Mouse (Mus musculus) urinary bladder, postnatal 25 days (tissue): ENCODE results near the gene Rnf44.
A peak's percentile ranks its signal among the peaks of the same experiment; 100 is the strongest.

Source experiments
- DNase-seq: peaks from one replicate; pipeline ENCODE4 v3.0.0; 2022; ENCODE audit warnings: low spot score

The Rnf44 gene

DNA sequence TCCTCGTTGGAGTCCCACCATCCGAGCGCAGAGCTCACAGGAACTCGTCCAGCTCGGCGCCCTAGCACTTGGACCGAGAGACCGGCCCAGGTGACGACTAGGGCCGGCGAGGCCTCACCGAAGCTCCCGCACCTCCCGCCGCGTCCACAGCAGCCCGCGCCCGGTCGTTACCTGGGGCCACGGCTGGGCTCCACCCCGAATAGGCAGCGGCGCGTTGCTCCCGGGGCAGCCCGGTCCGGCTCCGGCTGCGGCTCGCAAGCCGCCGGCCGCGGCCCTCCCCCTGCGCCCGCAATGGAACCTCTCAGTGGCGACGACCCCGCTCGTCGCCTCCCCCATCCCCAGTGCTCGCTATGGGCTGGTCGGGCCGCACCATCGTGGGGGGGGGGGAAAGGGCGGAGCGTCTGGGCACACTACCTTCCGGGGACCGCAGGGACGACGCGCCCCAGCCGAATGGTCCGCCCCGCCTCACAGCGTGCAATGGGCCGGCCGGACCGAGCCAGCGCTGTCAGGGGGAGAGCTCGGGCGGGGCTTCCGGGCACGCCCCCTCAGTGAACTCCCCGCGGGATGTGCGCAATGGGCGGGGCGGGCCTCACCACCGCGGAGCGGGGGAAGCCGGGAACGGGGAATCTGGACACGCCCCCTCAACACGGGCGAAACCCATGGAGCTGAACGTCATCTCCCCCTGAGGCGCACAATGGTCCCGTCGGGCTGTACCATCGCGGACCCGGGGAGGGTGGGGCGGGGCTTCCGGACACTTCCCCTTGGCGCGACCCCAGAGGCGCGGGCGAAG, at the start of gene Rnf44:
Gene Rnf44 (minus strand): TSS at position 350 of the 790 bp plus-strand sequence.
- peak; percentile 97 for DNase-seq

DNA sequence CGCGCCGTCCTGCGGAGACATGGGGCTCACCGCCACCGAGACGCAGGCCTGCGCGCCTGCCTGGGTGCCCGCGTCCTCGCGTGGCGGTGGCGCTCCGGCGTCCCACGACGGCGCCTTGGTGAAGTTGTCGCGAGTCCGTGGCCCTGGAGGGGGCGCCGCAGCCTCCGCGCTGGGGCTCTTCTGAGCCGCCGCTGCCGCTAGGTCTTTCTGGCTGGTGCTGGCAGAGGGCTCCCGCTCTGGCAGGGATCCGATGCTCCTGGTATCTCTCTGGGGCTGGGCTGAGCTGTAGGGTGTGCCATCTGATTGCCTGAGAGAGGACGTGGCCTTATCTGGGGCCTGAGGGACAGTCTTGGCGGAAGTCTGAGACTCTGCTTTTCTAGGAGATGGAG, 44.5 kb upstream of the Rnf44 start:
- DNase-seq: no peak

DNA sequence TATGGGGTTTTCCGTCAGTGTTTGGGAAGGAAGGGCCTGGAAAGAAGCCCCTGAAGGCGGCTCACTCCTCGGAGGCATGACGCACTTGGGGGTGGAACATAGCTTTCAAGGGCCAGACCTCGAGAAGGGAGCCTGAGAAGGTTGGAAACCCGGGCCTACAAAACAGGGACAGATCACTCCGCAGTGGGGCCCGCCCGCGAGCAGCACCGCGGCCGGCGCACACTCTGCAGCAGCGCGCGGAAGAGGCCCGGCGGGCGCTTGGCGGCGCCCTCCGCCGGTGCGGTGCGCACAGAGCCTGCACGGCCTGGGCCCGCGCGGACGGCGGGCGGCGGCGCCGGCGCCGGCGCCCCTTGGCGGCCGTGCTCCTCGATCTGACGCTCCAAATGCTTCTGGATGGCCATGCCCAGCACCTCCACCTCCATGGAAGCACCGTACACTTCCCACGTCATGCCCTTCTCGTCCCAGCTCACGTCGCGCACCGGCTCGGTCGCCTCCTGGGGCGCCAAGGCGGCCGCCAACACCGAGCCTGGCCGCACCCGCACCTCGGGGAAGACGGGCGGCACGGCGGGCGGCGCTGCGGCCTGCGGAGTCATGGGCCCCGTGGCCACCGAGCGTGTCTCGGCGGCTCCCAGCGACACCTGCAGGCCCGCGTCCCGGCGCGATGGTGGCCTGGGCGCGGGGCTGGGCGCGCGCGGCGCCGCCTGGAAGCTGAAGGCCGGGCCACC, 43.9 kb upstream of the Rnf44 start:
- peak; percentile 11 for DNase-seq

DNA sequence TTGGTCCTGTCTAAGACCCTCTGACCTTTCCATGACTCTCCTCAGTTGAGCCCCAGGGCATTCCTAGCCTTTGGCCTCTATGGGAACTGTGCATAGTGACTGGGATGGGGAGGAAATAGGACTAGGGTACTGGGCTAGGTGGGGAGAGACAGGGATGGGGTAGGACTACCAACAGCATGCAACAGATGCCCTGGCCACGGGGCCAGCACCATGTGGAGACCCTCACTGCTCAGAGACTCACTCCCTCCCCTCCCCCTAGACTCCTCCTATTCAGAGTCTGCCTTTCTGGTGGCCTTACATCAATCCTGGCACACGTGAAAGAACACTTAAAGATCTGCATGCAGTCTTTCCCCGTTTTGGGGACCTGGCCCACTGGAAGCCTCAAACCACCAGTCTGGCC, 43.2 kb upstream of the Rnf44 start:
- DNase-seq: no peak

DNA sequence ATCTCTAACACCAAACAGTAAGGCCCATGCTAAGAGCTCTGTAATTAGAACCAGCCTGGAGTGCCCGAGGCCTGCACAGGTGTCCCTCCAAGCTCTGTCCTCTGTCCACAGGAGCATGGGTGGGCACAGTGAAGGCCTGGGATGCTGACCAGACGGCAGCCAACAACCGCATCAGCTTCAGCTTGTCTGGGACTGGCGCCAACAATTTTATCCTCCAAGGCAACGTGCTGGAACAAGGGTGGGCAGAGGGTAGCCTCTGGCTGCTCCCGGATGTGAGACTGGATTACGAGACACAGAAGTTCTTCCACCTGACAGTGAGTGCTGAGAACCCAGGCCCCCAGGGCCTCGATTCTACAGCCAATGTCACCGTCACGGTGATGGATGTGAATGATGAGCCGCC, 32.4 kb upstream of the Rnf44 start:
- no peak for DNase-seq

DNA sequence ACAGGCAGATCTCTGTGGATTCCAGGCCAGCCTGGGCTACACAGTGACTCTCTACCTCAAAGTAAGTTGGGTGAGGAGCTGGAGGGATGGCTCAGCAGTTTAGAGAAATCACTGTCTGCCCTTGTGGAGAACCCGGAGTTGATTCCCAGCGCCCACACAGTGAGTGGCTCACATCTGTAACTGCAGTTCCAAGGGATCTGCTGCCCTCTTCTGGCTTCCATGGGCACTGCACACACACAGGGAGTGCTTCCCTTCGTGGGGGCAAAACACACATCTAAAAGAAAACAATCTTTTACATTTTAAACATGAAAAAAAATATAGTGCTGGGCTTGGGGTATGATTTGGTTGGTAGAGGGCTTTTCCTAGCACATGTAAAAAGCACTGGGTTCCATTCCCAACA, 29.4 kb upstream of the Rnf44 start:
- no peak for DNase-seq

DNA sequence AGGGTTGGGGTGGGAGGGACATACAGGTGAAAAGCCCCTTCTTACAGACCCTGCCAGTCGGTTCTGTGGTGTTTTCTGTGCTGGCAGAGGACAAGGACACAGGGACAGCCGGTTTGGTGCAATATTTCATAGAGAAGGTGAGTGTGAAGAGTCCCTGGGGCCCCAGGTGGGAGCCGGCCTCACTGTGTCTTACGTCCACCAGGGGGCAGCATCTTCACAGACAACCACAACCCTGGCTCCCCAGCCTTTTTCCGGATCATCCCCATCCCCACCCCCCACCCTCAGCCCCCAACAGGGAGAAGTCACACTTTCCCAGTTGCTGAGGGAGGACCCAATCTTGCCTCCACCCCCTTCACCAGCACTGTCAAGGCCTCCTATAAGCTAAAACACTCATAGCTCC, 23.2 kb upstream of the Rnf44 start:
- peak; percentile 40 for DNase-seq

DNA sequence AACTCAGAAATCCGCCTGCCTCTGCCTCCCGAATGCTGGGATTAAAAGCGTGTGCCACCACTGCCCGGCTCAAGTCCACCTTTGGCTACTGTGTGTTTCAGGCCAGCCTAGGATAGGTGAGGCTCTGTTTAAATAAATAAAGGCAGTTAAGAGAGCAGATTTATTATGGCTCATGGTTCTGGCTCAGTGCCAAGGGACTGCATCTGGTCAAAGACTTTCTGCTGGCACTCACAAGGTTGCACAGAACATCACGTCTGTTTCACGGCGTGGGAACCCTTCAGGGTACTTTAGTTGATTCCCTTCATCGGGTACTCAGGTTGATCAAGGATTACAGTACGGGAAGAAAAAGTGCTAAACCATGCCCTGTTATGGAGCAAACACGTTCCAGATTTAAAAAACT, 21.3 kb upstream of the Rnf44 start:
- no peak for DNase-seq

DNA sequence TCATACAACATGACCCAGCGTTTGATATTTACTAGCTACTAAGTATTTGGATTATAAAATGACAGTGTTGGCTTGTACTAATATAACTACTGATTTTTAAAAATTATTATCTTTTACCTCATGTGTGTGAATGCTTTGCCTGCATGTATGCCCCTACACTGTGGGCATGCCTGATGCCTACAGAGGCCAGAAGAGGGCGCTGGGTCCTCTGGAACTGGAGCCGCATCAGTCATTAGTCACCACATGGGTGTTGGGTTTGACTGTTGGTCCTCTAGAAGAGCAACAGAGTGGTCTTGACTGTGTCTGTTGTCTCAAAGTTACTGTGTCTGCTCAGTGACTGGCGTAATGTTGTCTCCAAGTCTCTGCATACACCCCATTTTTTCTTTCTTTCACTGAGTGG, 20.7 kb upstream of the Rnf44 start:
- no peak for DNase-seq

DNA sequence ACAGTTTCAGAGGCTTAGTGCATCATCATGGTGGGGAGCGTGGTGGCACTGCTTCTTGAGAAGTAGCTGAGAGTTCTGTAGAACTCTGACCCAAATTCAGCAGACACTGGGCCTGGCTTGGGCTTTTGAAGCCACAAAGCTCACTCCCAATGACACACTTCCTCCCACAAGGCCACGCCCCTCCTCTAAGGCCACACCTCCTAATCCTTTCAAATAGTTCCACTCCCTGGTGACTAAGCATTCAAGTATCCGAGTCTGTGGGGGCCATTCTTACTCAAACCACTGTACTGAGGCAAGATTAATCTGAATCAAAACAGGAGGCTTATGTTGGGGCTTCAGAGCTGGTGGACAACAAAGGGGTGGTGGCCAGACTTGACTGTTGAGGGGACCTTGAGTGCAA, 17.2 kb upstream of the Rnf44 start:
- DNase-seq: no peak

DNA sequence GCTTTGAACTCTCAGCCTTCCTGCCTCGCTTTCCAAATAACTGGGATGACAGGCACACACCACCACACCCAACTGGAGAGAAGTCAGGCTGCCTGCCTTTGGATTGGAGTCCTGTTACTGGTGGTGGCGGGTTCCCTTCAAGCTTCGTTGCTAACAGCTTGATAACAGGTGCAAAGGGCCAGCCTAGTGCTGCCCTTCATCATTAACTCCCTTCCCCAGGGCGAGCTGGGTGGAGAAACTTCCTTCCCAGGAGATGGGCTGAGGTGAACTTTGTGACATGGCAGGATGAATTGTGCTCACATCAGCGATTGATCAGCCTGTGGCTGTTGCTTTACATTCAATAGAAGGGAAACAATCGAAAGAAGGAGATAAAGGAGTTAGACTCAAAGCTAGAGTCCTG, 11.2 kb upstream of the Rnf44 start:
- DNase-seq: no peak

DNA sequence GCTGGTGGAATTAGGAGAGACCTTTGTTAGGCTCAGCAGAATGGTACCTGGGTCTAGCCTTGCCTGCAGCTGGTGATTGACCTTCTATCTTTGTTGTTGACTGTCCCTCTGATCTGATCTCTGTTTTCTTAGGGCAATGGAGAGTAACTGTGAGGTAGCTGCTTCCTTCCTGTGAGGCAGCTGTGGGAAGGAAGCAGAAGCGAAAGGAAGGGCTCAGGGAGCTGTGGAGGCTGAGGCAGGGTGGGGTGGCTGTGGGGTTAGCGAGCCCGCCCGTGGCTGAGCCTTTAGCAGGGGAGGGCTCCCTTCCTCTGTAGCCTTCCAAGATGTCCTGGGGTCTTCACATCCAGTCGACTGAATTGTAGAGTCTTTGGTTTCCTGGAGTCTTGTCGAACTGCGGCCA, 8.8 kb upstream of the Rnf44 start:
- DNase-seq: no peak

DNA sequence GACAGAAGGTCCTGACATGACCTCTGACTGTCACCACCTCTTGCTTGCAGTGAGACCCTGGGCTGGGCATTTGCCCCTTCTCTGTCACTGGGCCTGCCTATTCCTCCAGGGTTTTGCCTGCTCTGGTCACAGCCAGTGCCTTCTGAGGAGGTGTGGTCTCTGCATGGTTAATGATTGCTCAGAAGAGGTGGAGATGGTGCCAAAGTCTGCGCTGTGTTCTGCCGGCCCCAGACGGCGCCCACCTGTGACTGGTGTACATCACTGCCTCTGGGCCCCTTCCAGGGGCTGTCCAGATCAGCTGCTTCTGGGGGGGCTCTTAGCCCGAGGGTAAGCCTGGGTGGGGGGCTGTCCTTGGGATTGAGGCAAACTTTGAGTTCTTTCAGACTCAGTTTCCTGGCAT, 7.5 kb upstream of the Rnf44 start, which contains the start of gene Cdhr2:
Gene Cdhr2 (plus strand): TSS at position 219 of the 400 bp plus-strand sequence.
- no peak for DNase-seq

DNA sequence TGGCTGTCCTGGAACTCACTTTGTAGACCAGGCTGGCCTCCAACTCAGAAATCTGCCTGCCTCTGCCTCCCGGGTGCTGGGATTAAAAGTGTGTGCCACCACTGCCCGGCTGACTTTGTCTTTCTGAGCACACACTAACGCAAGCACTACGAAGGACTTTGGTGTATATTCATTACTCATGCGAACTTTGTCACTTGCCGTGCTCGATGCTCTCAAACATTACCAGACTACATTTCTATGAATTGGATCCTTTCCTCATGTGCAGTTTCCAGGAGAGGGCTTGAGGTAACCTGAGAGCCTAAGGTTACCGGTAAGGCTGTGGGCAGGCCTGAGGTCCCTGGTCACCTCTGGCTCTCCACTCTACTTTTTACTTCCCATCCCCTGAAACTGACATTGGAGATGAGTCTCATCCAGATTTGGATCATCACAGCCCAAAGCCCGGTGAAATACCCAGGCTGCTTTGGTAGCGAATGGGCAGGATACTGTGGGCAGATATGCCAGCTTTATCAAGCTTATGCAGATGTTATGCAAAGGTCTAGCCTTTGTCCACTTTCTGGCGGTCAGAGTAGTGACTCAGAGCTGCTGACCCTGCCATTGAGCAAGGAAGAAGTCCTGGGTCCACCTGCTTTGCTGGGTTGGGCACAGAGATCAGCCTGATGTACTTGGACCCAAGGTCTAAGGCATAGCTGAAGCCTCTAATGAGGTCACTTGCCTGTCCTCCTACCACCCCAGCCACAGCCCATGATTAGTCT, 1.9 kb upstream of the Rnf44 start:
- DNase-seq: no peak

DNA sequence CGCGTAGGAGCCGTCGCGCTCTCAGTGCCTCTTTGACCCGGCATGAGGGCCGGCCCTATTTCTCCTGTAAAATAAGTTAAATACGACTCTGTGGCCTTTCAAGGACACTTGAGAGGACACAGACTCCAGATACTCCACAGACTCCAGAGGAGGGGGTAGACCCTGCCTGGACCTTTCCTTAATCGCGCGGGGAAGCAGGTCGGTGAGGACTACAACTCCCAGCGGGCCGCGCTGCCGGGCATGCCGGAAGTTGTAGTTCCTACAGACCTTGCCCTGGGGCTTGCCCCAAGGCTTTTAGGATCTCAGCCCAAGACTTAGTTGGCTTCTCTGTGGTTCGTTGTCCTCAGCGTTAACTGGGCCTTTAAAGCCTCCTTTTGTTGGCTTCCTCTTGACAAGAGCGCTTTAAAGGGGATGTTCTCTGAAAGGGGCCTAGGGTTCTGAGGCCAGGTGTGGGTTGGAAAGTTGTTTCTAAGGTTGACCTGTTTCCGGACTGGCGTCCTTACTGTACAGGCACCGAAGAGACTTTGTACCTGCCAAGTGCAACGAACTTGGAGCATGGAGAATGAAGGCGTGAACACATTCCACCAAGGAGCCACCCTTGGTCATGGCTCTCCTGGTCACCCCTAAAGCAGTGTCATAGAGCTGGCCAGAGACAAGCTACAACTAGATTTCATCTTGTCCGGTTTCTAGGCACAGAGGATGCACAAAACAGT, 797 bp upstream of the Rnf44 start:
- DNase-seq: peak; percentile 81

DNA sequence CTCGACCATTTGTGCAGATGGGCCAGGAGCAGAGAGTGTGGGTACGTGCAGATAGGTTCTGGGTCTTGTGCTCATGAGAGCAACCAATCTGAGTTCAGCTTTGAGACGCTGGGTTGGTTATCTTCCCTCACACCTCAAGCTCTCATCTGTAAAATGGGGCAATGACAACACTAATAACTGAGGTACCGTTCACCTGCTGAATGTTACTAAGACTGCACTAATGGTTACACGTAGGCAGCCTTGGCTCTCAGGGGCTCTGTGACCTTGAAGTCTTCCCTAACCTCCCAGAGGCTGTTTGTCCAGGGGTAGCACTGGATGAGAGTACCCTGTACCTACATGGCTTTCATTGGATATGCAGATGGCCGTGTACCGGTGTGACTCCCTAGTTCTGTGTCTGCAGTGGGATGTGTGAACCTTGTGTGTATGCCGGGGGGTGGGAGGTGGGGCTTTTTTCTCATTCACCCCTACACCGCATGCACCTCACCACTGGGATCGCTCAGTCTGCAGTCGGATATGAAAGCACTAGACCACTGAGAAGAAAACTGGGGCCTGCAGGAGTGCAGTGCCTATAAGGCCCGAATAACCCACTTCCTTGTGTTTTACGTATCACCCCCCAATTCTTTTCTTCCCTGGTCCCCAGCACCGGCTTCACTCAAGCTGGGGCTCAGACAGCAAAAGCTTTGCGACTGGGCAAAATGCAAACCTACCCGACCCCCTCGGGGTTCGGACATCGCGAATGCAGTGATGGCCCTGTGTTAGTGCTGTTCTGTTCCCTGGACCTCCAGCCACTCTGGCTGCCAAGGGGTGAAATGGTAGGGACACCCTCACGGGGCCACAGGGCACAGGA, 773 bp downstream of the Rnf44 start:
- DNase-seq: no peak

DNA sequence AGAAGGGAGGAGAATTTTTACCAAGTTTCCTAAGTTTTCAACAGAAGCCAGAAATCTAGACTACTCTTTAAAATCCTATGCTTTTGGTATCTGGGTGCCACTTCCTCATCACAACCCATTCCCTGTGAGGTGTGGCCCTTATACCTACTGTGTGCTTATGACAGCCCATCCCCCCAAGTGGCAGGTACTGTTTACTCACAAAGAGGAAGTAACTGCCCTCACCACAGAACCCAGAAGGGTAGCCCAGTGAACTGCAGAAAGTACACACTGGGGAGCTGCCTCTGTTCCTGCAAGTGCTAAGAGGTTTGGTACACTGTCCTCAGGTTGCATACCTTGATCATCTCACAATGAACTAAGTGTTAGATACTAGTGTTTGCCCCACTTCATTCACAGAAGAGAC, 2.0 kb downstream of the Rnf44 start:
- no peak for DNase-seq

DNA sequence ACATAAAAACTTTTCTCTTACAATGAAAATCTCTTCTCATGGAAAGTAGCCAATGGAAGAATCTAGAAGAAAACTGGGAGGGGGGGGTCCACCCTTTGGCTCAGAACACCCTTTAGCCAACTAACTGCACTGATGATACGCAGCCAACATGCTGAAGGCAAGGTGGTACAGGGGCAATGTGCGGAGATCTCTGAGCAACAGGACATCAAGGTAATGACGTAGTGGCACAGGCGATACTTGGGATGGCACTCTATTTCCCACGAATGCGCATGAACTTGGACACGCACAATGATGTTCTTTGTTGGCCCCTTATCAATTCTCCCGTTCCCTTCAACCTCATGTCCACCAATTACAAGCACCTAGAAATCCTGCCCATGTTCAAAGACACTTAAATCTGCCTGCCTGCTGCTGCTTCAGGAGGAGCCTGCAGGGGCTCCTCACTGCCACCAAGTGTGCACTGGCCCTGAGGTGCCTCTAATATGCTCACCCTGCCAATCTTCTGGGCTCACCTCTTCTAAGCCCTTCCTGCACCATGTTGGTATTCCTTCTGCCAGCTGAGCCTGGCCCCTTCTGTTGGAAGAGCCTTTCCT, 3.5 kb downstream of the Rnf44 start:
- DNase-seq: no peak

DNA sequence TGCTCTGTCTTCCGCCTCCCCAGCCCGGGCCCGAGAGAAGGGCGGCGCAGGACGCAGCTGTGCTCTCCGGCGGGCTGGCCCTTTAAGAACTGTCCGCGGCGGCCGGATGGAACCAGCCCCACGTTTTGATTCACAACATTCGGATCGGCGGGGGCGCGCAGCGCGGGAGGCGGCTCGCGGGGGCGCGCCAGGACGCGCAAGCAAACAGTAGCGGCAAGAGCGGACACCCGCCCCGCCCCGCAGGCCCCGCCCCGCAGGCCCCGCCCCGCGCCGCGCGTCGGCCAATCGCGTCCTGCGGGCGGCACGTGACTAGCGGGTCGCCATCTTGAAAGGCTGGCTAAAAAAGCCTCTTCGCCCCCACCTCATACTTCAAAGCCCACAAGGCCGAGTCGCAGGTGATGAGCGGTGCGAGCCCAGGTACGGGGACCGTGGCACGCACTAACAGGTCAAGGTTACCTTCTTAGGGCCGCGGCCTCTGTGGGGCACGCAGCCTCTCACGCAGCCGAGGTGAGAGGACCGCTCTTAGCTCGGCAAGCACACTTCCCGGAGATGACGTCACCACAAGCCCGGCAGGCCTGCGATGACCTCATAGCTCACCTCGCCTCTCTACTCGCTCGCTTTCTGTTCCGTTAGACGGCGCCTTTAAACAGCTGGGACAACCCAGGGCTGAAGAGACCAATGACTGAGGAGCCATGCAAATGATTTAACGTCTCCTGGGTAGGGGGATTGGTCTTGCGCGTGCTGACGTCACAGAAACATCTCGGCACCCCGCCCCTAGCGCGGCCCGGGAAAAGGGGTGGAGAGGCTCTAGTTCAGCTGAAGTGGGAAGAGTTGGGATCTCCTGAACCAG, 5.9 kb downstream of the Rnf44 start:
- DNase-seq: peak; percentile 96

DNA sequence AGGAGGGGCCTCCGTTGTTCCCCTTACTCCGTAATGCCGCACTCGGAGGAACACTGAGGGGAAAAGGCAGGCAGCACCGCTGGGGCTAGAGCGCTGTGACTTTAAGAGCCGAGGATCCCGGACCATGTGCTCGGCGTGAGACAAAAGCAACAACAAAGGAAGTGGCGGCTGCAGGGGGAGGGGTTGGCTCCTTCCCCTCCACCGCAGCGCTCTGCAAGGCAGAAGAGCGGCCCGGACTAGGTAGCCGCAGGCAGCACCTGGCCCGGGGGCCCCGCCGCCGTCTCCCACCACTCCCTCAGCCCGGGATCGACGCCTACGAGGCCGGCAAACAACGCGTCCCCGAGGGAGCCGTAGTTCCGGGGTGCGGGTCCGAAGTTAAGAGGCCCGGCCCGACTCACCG, 6.6 kb downstream of the Rnf44 start:
- DNase-seq: peak; percentile 57
